Mouse (Mus musculus): ENCODE results near the gene Rbms2. TPM values are rescaled to one million over a fixed set of nuclear protein-coding genes. Genes with fewer than 3 reads are reported as not detected.
A peak's percentile ranks its signal among the peaks of the same experiment; 100 is the strongest.

Rbms2 gene
- polyA plus RNA-seq, 1 experiment, result 137 TPM

- TF ChIP-seq CTCF (IDR thresholded peaks at IDR 0.05; ENCODE audit: low read depth, low read length), result no peak
- TF ChIP-seq EP300 (IDR thresholded peaks at IDR 0.05; ENCODE audit: insufficient read depth, low read depth, low read length), result no peak
- no peak for TF ChIP-seq POLR2A (IDR thresholded peaks at IDR 0.05; ENCODE audit: insufficient read depth, low read length)
- H3K9ac ChIP-seq (ENCODE audit: low read depth, poor library complexity, severe bottlenecking), result no peak overlapping the region
- peaks cover 4% of the 10 kb centered on the region for H3K4me1 ChIP-seq (ENCODE audit: control insufficient read depth, insufficient read depth, low read length)
- no peak overlapping the region for H3K27ac ChIP-seq (ENCODE audit: insufficient read depth, low read length)
- H3K36me3 ChIP-seq (ENCODE audit: control insufficient read depth, insufficient read depth, low read length, poor library complexity, severe bottlenecking), result peaks cover 68% of the 10 kb centered on the region
- no peaks in the 10 kb centered on the region for H3K9me3 ChIP-seq (replicated peaks; ENCODE audit: control insufficient read depth, insufficient read depth, low read length, poor library complexity, severe bottlenecking)
- H3K27me3 ChIP-seq (ENCODE audit: control insufficient read depth, insufficient read depth, low read length, poor library complexity, severe bottlenecking), result no peaks in the 10 kb centered on the region
- H3K4me3 ChIP-seq (ENCODE audit: low read depth, low read length), result no peak overlapping the region
These were observed 52.6 kb downstream of the Rbms2 start for GRCm38 (mm10) chr10:128127497-128127896.

DNA sequence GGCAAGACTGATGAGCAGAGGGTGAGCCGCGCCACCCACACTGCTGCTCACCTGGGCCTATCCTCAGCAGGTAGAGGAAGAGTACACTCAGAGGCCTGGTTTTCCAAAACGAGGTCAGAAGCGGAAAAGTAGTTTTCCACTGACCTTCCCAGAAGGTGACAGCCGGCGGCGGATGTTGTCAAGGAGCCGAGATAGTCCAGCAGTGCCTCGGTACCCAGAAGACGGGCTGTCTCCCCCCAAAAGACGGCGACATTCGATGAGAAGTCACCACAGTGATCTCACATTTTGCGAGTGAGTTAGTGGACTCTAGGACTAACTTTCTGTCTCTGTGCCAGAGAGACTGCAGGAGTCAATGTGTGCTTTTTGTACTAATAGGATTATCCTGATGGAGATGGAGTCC is 54.1 kb downstream of the Rbms2 start:
- Histone ChIP-seq H3K9ac (ENCODE audit: low read depth, poor library complexity, severe bottlenecking) (no peak overlapping the region), H3K9me3 (replicated peaks; ENCODE audit: control insufficient read depth, insufficient read depth, low read length, poor library complexity, severe bottlenecking) (no peaks in the 10 kb centered on the region), H3K4me1 (ENCODE audit: control insufficient read depth, insufficient read depth, low read length) (peaks cover 4% of the 10 kb centered on the region), H3K4me3 (ENCODE audit: low read depth, low read length) (no peak overlapping the region), H3K27me3 (ENCODE audit: control insufficient read depth, insufficient read depth, low read length, poor library complexity, severe bottlenecking) (no peaks in the 10 kb centered on the region), H3K36me3 (ENCODE audit: control insufficient read depth, insufficient read depth, low read length, poor library complexity, severe bottlenecking) (peaks cover 80% of the 10 kb centered on the region), H3K27ac (ENCODE audit: insufficient read depth, low read length) (0 out of 2 replicates have a peak overlapping the region, but pooled peaks have one; percentile 16)
- TF ChIP-seq EP300 (IDR thresholded peaks at IDR 0.05; ENCODE audit: insufficient read depth, low read depth, low read length) (no peak), CTCF (IDR thresholded peaks at IDR 0.05; ENCODE audit: low read depth, low read length) (no peak), POLR2A (IDR thresholded peaks at IDR 0.05; ENCODE audit: insufficient read depth, low read length) (no peak)

GRCm38 (mm10) chr10:128124831-128125230 is 55.3 kb downstream of the Rbms2 start:
- Histone ChIP-seq H3K27ac (ENCODE audit: insufficient read depth, low read length) (no peak overlapping the region), H3K36me3 (ENCODE audit: control insufficient read depth, insufficient read depth, low read length, poor library complexity, severe bottlenecking) (peaks cover 83% of the 10 kb centered on the region)

DNA sequence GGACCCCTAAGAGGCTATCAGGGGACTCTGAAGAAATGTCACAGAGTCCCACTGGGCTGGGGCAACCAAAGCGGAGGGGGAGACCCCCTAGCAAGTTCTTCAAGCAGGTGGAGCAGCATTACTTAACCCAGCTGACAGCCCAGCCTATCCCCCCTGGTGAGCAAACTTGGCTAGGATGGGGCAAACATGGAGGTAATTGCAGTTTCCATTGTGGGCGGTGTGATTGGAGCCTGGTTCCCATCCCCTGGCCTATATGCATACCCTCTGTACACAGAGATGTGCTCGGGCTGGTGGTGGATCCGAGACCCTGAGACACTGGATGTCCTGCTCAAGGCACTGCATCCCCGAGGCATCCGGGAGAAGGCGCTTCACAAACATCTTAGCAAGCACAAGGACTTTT is 56.3 kb downstream of the Rbms2 start:
- Histone ChIP-seq H3K36me3 (ENCODE audit: control insufficient read depth, insufficient read depth, low read length, poor library complexity, severe bottlenecking) (peaks cover 90% of the 10 kb centered on the region), H3K4me1 (ENCODE audit: control insufficient read depth, insufficient read depth, low read length) (peaks cover 4% of the 10 kb centered on the region), H3K4me3 (ENCODE audit: low read depth, low read length) (no peak overlapping the region), H3K9ac (ENCODE audit: low read depth, poor library complexity, severe bottlenecking) (no peak overlapping the region), H3K9me3 (replicated peaks; ENCODE audit: control insufficient read depth, insufficient read depth, low read length, poor library complexity, severe bottlenecking) (no peaks in the 10 kb centered on the region), H3K27me3 (ENCODE audit: control insufficient read depth, insufficient read depth, low read length, poor library complexity, severe bottlenecking) (no peaks in the 10 kb centered on the region), H3K27ac (ENCODE audit: insufficient read depth, low read length) (no peak overlapping the region)
- TF ChIP-seq CTCF (IDR thresholded peaks at IDR 0.05; ENCODE audit: low read depth, low read length) (no peak), EP300 (IDR thresholded peaks at IDR 0.05; ENCODE audit: insufficient read depth, low read depth, low read length) (no peak), POLR2A (IDR thresholded peaks at IDR 0.05; ENCODE audit: insufficient read depth, low read length) (no peak)

More at GRCm38 (mm10) chr10:128124831-128125230, 55.3 kb downstream of the Rbms2 start:
- no peak overlapping the region for H3K9ac ChIP-seq (ENCODE audit: low read depth, poor library complexity, severe bottlenecking)
- TF ChIP-seq EP300 (IDR thresholded peaks at IDR 0.05; ENCODE audit: insufficient read depth, low read depth, low read length) (no peak), CTCF (IDR thresholded peaks at IDR 0.05; ENCODE audit: low read depth, low read length) (no peak), POLR2A (IDR thresholded peaks at IDR 0.05; ENCODE audit: insufficient read depth, low read length) (no peak)
- no peaks in the 10 kb centered on the region for H3K9me3 ChIP-seq (replicated peaks; ENCODE audit: control insufficient read depth, insufficient read depth, low read length, poor library complexity, severe bottlenecking)
- H3K4me1 ChIP-seq (ENCODE audit: control insufficient read depth, insufficient read depth, low read length), result peaks cover 4% of the 10 kb centered on the region
- no peaks in the 10 kb centered on the region for H3K27me3 ChIP-seq (ENCODE audit: control insufficient read depth, insufficient read depth, low read length, poor library complexity, severe bottlenecking)
- no peak overlapping the region for H3K4me3 ChIP-seq (ENCODE audit: low read depth, low read length)

GRCm38 (mm10) chr10:128111227-128111626 is 68.9 kb downstream of the Rbms2 start:
- Histone ChIP-seq H3K4me1 (ENCODE audit: control insufficient read depth, insufficient read depth, low read length) (no peaks in the 10 kb centered on the region), H3K27me3 (ENCODE audit: control insufficient read depth, insufficient read depth, low read length, poor library complexity, severe bottlenecking) (no peaks in the 10 kb centered on the region), H3K4me3 (ENCODE audit: low read depth, low read length) (no peak overlapping the region), H3K27ac (ENCODE audit: insufficient read depth, low read length) (no peak overlapping the region), H3K9me3 (replicated peaks; ENCODE audit: control insufficient read depth, insufficient read depth, low read length, poor library complexity, severe bottlenecking) (no peaks in the 10 kb centered on the region), H3K36me3 (ENCODE audit: control insufficient read depth, insufficient read depth, low read length, poor library complexity, severe bottlenecking) (peaks cover 69% of the 10 kb centered on the region), H3K9ac (ENCODE audit: low read depth, poor library complexity, severe bottlenecking) (no peak overlapping the region)
- TF ChIP-seq EP300 (IDR thresholded peaks at IDR 0.05; ENCODE audit: insufficient read depth, low read depth, low read length), result no peak
- no peak for TF ChIP-seq CTCF (IDR thresholded peaks at IDR 0.05; ENCODE audit: low read depth, low read length)
- no peak for TF ChIP-seq POLR2A (IDR thresholded peaks at IDR 0.05; ENCODE audit: insufficient read depth, low read length)

DNA sequence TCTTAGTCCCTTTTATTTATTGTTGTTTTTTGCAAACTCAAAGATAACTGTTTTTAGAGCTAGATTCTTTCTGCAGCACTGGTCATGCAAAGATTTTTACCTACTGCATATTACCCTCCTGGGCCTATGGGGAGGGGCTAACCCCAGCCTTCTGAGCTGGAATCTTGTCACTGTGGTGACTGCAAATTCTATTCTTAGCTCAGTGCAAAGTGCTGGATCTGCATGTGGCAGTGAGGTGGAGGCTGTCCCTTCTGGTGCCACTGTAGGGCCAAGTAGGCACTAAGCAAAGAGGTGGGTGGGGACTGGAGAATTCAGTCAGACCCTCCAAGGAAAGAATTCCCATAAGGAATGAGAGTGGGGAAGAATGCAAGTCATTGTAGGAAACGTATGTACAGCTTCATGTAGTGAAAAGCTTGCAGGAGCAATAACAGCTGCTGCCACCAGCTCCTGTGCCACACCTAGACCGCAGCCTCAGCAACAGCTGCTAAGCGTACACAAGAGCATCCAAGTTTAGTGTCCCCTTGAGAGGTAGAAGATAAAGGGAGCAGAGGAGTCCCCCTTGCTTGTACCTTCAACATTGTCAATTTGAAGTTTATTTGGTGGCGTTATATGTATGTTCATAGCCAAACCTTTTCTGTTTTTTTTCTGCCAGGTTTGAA is 69.9 kb downstream of the Rbms2 start:
- Histone ChIP-seq H3K36me3 (ENCODE audit: control insufficient read depth, insufficient read depth, low read length, poor library complexity, severe bottlenecking) (peaks cover 59% of the 10 kb centered on the region), H3K4me3 (ENCODE audit: low read depth, low read length) (no peak overlapping the region), H3K4me1 (ENCODE audit: control insufficient read depth, insufficient read depth, low read length) (no peaks in the 10 kb centered on the region), H3K9me3 (replicated peaks; ENCODE audit: control insufficient read depth, insufficient read depth, low read length, poor library complexity, severe bottlenecking) (no peaks in the 10 kb centered on the region), H3K27me3 (ENCODE audit: control insufficient read depth, insufficient read depth, low read length, poor library complexity, severe bottlenecking) (no peaks in the 10 kb centered on the region), H3K27ac (ENCODE audit: insufficient read depth, low read length) (no peak overlapping the region), H3K9ac (ENCODE audit: low read depth, poor library complexity, severe bottlenecking) (no peak overlapping the region)
- TF ChIP-seq EP300 (IDR thresholded peaks at IDR 0.05; ENCODE audit: insufficient read depth, low read depth, low read length), result no peak
- no peak for TF ChIP-seq POLR2A (IDR thresholded peaks at IDR 0.05; ENCODE audit: insufficient read depth, low read length)
- no peak for TF ChIP-seq CTCF (IDR thresholded peaks at IDR 0.05; ENCODE audit: low read depth, low read length)
